Mouse (Mus musculus) frontal cortex, postnatal 14 days (tissue): ENCODE data around the gene Ntm.

Experiments used
- DNase-seq, 2 experiments: peaks; one replicate each; pipeline ENCODE4 v3.0.0; 2022; ENCODE audit warnings: low spot score in 2 of 2

The Ntm gene

GRCm38 (mm10) chr9:29036058-29036457 lies 926.9 kb downstream of the Ntm start:
- DNase-seq: no peak

GRCm38 (mm10) chr9:29026410-29026809 lies 936.5 kb downstream of the Ntm start:
- no peak for DNase-seq

DNA sequence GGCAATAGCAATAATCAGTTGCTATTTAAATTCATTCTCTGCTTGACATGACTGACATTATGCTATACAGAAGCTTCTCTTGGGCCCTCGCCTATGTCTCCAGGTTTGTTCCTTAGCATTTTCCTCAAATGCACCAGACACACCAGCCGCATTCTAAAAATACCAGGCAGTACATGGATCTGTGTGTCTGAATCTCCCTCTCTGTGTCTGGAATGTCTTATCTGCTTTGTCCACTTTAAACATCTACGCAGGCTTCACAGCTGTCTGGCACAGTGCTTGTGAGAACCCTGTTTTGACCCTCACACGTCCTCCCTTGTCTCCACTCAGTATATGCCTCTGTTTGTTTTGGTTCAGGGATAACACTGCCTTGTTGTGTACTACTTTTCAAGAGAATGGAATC lies 937.3 kb downstream of the Ntm start:
- DNase-seq: no peak

DNA sequence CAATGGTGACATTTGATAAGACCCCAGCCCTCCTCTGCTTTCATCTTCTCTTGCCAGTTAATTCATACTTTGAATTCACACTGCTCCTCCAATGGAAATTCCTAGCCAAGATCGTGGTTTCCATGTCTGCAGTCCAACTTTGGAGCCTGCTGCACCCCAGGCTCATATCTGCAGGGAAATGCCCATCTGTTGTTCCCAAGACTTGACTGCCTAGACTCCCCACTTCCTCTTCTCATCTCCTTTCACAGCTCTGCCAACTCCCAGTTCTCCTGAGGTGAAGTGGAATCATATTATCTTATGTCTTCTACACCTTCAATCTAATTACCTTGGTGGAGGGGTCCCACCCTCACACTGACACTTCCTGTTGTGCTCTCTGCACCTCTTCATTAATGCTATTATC lies 937.8 kb downstream of the Ntm start:
- no peak for DNase-seq

GRCm38 (mm10) chr9:29016879-29017278 lies 946.1 kb downstream of the Ntm start:
- no peak for DNase-seq

GRCm38 (mm10) chr9:29013881-29014280 lies 949.1 kb downstream of the Ntm start:
- DNase-seq: no peak

DNA sequence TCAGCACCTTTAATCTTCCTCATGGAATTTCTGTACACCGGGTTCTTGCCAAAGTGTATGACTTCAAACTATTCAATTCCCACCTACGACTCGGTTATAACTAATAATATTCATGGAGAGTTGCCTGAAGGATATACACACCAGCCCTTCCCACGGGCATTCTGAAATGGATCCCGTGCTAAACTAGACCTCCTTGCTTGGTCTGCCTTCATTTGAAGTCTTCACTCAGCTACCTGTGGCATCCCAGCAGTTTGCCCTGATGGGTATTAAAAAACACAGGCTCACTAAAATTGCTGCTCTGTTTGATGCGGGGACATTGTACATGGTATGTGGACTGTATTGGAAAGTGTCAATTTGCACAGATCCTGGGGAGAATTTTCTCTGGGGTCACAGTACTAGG lies 950.4 kb downstream of the Ntm start:
- DNase-seq: no peak

DNA sequence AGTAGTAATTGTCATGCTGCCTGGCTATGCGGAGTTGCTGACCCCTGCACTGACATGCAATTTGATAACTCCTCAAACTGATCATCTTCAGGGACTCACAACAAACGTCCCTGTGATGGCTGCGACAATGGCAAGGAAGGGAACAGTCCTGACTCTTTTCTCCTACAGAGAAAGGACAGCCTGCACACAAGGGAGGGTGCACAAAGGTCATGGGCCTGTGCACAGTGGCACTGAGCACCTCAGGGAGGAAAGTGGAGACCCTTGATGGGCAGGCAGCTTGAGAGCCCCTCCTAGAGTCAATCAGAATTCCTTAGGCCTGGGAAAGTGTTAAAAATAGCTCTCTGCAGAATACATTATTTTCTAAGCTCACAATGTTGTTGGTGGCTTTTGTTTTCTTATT lies 951.5 kb downstream of the Ntm start:
- no peak for DNase-seq

DNA sequence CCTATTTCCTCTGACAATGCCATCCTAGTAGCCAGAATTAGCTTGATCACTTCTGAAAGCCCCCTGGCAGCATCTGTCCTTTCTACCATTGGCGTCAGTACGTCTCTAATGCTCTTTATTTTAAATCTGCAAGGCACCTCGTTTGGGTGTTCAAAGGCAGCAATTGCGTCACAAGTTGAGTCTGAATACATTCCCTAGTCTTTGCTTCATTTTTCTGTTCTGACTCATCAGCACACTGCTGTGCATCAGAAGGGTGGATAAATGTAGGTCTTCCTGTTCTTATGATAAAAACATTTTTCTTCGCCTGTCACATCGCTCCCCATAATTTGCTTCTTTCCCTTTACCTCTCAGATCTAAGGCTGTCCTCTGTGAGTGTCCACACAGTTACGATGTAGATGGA lies 958.4 kb downstream of the Ntm start:
- no peak for DNase-seq

DNA sequence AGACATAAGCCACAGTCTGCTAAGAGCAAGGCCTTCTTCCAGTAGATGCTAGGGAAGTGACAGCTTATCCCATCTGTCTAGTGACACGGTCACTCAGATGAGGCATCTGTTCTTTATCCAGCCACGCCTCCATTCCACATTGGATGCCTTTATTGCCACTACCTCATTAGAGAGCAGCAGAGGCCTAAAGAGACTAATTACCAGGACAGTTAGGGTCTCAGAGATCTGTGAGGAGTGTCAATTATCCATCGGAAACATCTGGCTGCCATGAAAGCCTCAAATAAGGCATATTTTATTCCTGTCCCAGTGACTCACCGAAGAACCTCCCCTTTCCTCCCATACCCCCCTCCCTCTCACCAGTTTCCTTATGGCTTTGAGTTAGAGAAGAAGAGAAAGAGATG lies 963.0 kb downstream of the Ntm start:
- DNase-seq: no peak

- DNase-seq: no peak
Measured at GRCm38 (mm10) chr9:28977275-28977674, 985.7 kb downstream of the Ntm start.

- DNase-seq: no peak
Measured at GRCm38 (mm10) chr9:28969455-28969854, 993.5 kb downstream of the Ntm start.
